Mouse (Mus musculus) gastrocnemius, postnatal 4 days (tissue): Measurements from ENCODE around the gene Slc6a9. TPM values are rescaled to one million over a fixed set of nuclear protein-coding genes. Genes with fewer than 3 reads are reported as not detected.

Experiments
- DNase-seq, 2 experiments: peaks; one replicate each; pipeline ENCODE4 v3.0.0; 2021 to 2022; ENCODE audit warnings: low spot score in 2 of 2, mixed read lengths in 2 of 2
- total RNA-seq, 2 experiments: library from RNA; stranded (reverse); gene quantifications; 2 replicates each; pipeline ENCODE4 v1.2.3; 2021

The Slc6a9 gene
- total RNA-seq, 2 experiments from 2014 or later = 6.1 to 6.9 TPM

- no peak for DNase-seq
Measured at GRCm38 (mm10) chr4:117873615-117874014, 39.3 kb downstream of the Slc6a9 start.

DNA sequence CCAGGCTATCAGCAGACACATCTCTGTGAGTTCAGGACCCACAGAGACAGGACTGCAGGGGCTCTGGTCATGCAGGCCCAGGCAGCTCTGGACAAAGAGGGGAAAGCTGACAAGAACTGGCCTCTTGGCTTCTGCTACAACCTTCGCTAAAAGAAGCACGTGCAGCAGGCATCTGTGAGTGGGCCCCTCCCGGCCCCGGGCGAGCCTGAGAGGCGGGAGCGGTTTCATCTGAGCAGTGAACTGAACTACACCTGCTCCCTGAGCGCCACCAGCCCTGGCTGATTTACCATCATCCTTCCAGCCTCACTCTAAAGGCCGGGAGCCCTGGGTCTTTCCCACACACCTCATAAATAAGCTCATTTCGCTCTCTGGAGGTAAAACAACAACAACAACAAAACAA, 44.0 kb downstream of the Slc6a9 start:
- no peak for DNase-seq

DNA sequence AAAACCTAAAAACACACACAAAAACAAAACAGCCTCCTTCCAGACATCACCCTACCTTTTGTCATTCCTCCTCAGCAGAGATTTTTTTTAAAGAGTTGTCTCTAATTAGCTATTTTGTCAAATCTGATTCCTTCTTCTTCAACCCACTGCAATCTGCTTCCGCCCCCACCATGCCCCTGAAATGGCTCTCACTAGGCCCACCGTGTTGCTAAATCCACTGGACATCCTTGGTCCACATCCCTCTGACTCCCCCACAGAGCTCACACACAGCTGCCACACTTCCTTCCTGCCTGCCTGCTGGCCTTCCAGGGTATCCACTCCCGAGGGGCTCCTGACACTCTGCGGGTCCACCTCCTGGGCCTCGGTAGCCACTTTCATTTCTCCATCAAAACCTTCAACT, 44.4 kb downstream of the Slc6a9 start:
- no peak for DNase-seq

GRCm38 (mm10) chr4:117882701-117883691, 48.7 kb downstream of the Slc6a9 start, which contains the start of gene B4galt2:
TSS of gene B4galt2 (minus strand) at chr4:117883487.
- DNase-seq = peak; percentile 57 to 67

- DNase-seq = no peak
Measured at GRCm38 (mm10) chr4:117884146-117884545, 49.8 kb downstream of the Slc6a9 start.

DNA sequence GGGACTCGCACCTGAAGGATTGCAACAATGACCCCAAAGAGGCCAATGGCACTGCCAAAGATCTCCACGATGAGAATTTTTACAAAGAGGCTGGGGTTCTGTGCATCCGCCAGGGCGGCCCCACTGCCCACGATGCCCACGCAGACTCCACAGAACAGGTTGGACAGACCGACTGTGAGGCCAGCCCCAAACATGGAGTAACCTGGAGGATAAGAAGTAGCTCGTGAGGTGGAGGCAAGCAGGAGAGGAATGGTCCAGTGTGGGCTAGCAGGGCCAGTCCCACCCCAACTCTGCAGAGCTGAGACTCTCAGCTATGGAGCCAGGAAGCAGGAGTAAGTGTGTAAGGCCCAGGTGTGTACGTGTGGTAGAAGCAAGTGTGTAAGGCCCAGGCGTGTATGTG, 50.8 kb downstream of the Slc6a9 start:
- no peak for DNase-seq

GRCm38 (mm10) chr4:117885994-117886393, 51.7 kb downstream of the Slc6a9 start:
- DNase-seq = no peak

GRCm38 (mm10) chr4:117886644-117887043, 52.3 kb downstream of the Slc6a9 start:
- DNase-seq = no peak

- peak; percentile 91 to 93 for DNase-seq
Measured at GRCm38 (mm10) chr4:117887133-117887532, 52.8 kb downstream of the Slc6a9 start, which contains the start of gene Atp6v0b. TSS of gene Atp6v0b (minus strand) at chr4:117887333.

DNA sequence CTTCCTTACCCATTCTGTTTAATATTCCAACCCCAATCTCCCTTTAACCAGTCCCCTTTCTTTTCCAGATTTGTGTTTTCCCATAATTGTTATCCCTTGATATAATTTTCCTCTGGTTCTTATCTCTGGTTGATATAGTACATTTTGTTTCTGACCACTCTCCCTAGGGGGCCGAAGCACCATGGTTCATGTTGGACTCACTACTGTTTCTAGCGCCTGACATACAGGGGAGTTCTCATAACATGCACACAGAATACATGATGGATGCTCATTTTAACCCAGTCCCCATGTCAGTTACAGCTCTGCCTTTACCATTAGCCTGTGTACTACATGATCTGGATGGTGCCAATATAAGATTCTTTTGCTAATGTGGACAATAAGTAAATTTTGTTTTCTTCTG, 53.6 kb downstream of the Slc6a9 start:
- no peak for DNase-seq

DNA sequence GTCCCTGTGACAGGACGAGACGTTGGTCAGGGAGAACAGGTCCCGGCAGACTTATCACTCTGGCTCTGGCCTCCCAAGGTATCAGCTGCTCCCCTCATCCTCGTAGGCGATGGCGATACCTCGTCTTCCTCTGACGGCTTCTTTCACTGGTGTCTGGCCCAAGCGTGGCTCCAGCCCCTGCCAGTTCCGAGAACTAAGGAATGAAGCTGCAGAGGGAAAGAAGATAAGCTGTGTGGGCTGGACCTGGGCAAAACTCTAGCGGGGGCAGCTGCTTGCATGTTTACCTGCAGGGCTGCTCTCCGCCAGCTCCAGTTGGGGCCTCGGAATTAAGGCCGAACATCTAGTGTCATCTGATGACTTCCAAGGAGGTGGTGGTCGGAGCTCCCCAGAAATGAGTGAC, 55.2 kb downstream of the Slc6a9 start:
- DNase-seq = no peak

DNA sequence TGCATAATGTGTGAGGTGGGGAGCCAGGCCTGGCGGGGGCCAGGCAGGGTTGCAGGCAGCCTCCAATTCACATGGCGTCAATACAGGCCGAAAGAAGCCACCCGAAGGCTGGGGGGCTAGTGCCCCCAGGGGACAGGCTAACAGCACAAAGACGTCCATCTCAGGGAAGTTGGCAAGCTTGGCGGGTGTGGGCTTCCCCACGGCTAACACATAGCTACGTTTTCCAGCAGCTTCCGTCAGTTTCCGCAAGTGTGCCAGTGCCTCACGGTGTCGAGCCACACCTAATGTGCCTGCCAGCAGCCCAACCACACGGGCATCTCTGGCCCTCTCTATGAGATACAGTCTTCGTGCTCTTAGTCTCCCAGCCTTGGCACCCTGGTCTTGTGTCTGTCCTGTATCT, 55.7 kb downstream of the Slc6a9 start:
- no peak for DNase-seq

GRCm38 (mm10) chr4:117890750-117891149, 56.4 kb downstream of the Slc6a9 start:
- DNase-seq = no peak

DNA sequence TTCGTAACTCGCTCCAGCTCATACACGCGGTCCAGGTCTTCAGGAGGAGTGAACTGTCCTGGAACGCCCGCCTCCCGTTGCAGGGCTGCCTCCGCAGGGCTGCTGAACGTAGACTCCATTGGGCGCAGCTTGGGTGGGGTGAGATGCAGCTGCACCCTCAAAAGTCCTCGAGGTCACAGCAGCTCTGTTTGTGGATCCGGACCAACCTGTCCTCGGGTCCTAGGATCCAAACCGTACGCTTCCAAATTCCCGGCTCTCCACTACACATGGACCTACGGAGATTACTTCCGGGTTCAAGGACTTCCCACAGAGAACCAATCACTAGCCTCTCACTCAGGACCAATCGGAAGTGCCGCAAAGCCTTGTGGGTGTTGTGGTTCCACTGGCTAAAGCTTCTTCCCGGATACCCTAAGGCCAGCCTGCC, 57.4 kb downstream of the Slc6a9 start, which contains the start of gene Dph2:
Dph2 (minus strand) TSS at position 295 of the 424 bp plus-strand sequence.
- DNase-seq = peak in 1 of 2 experiments; percentile 71

DNA sequence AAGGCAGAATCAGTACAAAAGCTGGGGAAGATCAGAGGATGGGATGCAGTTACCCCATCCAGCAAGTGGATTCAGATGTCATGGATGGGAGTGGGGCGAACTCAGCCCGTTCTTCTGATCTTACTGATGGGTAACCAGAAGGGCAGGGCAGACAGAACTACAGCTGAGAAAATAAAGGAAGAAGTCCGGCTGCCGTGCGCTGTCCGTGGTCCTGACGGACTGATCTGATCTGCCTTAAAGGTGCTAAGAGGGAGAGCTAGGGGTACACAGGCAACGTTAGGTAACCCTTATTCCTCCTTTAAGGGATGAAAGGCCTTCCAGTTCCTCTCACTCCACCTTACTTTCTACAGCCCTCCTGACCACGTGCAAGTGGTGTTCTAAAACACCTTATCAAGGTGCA, 59.1 kb downstream of the Slc6a9 start:
- DNase-seq = peak in 1 of 2 experiments; percentile 60

- no peak for DNase-seq
Measured at GRCm38 (mm10) chr4:117894601-117895000, 60.3 kb downstream of the Slc6a9 start.

- no peak for DNase-seq
Measured at GRCm38 (mm10) chr4:117895339-117895738, 61.0 kb downstream of the Slc6a9 start.

DNA sequence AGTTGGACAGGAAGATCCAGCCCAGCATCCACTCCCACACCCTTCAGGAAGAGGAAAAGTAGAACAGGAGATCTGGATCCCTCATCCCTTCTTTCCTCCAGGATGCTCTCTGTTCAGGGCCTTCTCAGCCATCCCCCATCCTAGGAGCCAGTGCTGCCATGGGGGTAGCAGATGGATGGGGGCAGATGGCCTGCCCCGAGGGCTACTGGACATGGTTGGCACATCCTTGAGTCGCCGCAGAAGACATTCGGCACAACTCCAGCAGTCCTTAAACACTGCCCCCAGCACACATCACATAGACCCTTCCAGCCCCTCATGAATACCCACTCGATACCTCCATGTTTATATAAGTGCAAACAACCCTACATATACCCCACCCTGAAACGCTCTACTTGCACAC, 61.7 kb downstream of the Slc6a9 start:
- no peak for DNase-seq

- DNase-seq = no peak
Measured at GRCm38 (mm10) chr4:117898111-117898510, 63.8 kb downstream of the Slc6a9 start.

- DNase-seq = no peak
Measured at GRCm38 (mm10) chr4:117904094-117904493, 69.8 kb downstream of the Slc6a9 start.

DNA sequence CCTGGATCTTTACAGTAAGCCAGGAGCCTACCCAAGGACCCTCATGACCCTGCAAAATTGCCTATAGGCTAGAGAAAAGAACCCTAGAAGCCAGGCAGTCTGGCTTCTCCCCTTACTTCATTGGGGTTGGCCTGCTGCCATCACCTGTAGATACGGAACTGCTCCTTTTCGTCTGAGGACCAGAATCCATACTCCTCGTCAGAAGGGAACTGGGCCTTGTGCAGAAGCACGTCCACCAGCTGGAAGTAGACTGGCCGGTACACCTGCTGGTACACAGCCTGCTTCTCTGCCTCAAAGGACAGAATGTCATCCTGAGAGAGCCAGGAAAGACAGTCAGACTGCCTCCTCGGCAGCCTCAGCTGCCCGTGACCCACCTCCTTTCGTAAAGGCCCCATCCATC, 70.5 kb downstream of the Slc6a9 start:
- DNase-seq = no peak

DNA sequence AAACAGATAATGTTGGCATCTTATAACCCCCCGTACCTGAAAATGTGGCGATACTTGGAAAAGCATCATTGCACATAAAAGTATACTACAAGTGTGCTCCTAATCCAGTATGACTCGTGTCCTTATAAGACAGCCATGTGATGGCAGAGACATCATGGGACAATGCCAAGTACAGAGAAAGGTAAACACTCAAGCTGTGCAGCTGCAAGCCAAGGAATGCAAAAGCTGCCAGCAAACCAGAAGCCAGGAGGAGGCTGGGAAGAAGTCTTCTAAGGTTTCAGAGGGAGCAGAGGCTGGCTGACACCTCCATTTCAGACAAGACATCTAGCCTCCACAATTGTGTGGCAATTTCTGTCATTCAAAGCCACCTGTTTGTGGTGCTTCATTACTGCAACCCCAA, 71.9 kb downstream of the Slc6a9 start:
- DNase-seq = no peak
